In the genomic region with DNA sequence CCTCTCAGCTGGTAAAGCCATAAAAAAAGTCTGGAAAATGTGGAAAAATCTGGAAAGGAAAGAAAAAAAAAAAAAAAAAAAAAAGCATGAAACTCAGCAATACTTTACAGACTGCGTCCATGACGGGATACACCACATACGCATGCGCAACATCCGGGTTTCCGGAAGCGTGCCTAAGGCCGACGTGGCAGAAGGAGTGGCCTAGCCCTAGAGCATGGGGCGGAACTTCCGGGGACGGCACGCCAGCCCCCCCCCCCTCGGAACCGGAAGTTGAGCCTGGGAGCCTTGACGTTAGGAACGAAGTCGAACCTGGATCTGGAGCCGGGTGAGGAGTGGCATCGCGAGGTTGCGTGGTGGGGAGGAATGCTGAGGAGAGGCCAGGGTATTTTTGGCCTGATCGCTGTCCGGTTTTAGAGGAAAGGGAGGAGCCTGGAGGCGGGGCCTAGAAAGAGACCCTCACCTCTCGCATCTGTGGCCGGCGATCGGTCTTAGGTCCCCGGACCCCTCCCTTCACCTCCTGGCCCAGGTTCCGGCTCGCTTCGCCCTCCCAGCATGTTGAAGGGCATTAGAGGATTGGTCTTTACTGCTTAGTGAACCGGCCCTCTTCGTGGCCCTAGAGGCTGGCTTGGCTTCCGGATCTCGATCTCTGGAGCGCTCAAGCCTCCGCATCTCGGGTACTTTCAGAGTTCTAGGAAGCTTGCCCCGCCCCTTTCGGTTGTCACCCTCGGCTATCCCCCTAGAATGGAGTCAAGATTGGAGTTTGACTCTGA, we compare ENCODE assay signal across 8 mouse cellular contexts. TPM values are rescaled to one million over a fixed set of nuclear protein-coding genes. Genes with fewer than 3 reads are reported as not detected.
A peak's percentile ranks its signal among the peaks of the same experiment; 100 is the strongest.
DNase-seq lines count a peak whose midpoint lies in the region; ATAC-seq lines count a peak whose summit lies in the region.

A gene (plus strand): TSS at position 245 of the 770 bp plus-strand sequence.

- peak within 1 kb of the TSS; percentile 81 for H3K4me3 ChIP-seq in heart, embryonic 10.5 days
- H3K4me3 ChIP-seq in kidney, embryonic 15.5 days (replicated peaks), result peak within 1 kb of the TSS; percentile 72

- peak within 1 kb of the TSS; percentile 95 for H3K27ac ChIP-seq in heart, embryonic 10.5 days
- H3K27ac ChIP-seq in kidney, embryonic 15.5 days, result peak within 1 kb of the TSS; percentile 98

- peak; percentile 97 for DNase-seq in B cell, adult 2 months
- peak; percentile 100 for DNase-seq in brain, adult 2 months (ENCODE audit: low read depth, low spot score)
- peak; percentile 99 for DNase-seq in heart, embryonic 10.5 days (ENCODE audit: low spot score)
- DNase-seq in liver, result peak; percentile 99
- peak; percentile 98 to 99 for DNase-seq in spleen, postnatal 4 days (ENCODE audit: low spot score in 2 of 2)

- no peaks in the 10 kb centered on the region for H3K9me3 ChIP-seq in heart, embryonic 10.5 days
- no peaks in the 10 kb centered on the region for H3K9me3 ChIP-seq in kidney, embryonic 15.5 days (replicated peaks)

- peak within 1 kb of the TSS; percentile 73 for H3K9ac ChIP-seq in kidney, embryonic 15.5 days

- peaks cover 47% of the 10 kb centered on the region for H3K36me3 ChIP-seq in heart, embryonic 10.5 days
- H3K36me3 ChIP-seq in kidney, embryonic 15.5 days, result peaks cover 37% of the 10 kb centered on the region

- H3K4me1 ChIP-seq in heart, embryonic 10.5 days, result peaks cover 12% of the 10 kb centered on the region; the same call in 1 of the 2 replicates
- H3K4me1 ChIP-seq in kidney, embryonic 15.5 days, result peaks cover 14% of the 10 kb centered on the region

- H3K4me2 ChIP-seq in kidney, embryonic 15.5 days, result peak within 1 kb of the TSS; percentile 70

- under 1% methylated on average over 43 of the region's 43 CpGs for WGBS in heart, embryonic 10.5 days
- WGBS in kidney, embryonic 15.5 days, result 1% methylated on average over 43 of the region's 43 CpGs

- H3K27me3 ChIP-seq in heart, embryonic 10.5 days (ENCODE audit: insufficient read depth, poor library complexity, severe bottlenecking), result no peaks in the 10 kb centered on the region
- peaks cover 8% of the 10 kb centered on the region for H3K27me3 ChIP-seq in kidney, embryonic 15.5 days

- peak; percentile 95 for ATAC-seq in erythroblast, adult 5-6 weeks (replicated peaks; ENCODE audit: low FRiP score, poor library complexity, severe bottlenecking)
- ATAC-seq in kidney, embryonic 15.5 days (replicated peaks; ENCODE audit: low FRiP score), result peak; percentile 97
- ATAC-seq in monocyte, adult 5-6 weeks (replicated peaks; ENCODE audit: insufficient number of reproducible peaks, low FRiP score, low TSS enrichment, poor library complexity, severe bottlenecking), result peak; percentile 89

RNA-seq across cellular contexts. Expression of the gene that starts here (rescaled TPM):
- total RNA-seq in erythroblast, adult 5-6 weeks (2015; ENCODE audit: low replicate concordance), result 20.8 and 32.6 TPM in 2 replicates
- total RNA-seq in erythroblast, adult 5-6 weeks (2017; ENCODE audit: low replicate concordance), result 60.1 and 67.7 TPM in 2 replicates
- polyA plus RNA-seq in heart, embryonic 10.5 days (2016; fragmentation: Nextera tagmentation; extraction: Ambion mirVana), result 101 and 113 TPM in 2 replicates
- polyA plus RNA-seq in kidney, embryonic 15.5 days (2015; fragmentation: Nextera tagmentation; extraction: Ambion mirVana), result 98.3 and 106 TPM in 2 replicates
- total RNA-seq in monocyte, adult 5-6 weeks (2017), result 156 to 200 TPM (median 191 TPM) in 3 replicates

Comparison
In these comparisons a context has a peak if more than half of its experiments do, and no peak if none do; other contexts are left out.
1. Peak in every context shown above with its lines: DNase-seq, ATAC-seq, H3K4me3 ChIP-seq and H3K27ac ChIP-seq.